Mouse (Mus musculus): ENCODE results near the gene Vps26c. TPM values are rescaled to one million over a fixed set of nuclear protein-coding genes. Genes with fewer than 3 reads are reported as not detected.

The Vps26c gene
- polyA plus RNA-seq, 1 experiment from 2014 or later = 56.6 TPM

- WGBS = 80% methylated on average over 4 of the region's 4 CpGs
- Histone ChIP-seq H3K4me1 (ENCODE audit: control insufficient read depth, insufficient read depth, low read length) (no peaks in the 10 kb centered on the region), H3K9me3 (ENCODE audit: control insufficient read depth, low read length) (no peaks in the 10 kb centered on the region), H3K27me3 (replicated peaks; ENCODE audit: control insufficient read depth, insufficient read depth, low read length) (no peaks in the 10 kb centered on the region), H3K4me2 (ENCODE audit: low read depth, low read length) (no peak overlapping the region), H3K9ac (ENCODE audit: low read depth, low read length) (no peak overlapping the region), H3K4me3 (ENCODE audit: low read depth, low read length) (no peak overlapping the region), H3K27ac (replicated peaks; ENCODE audit: low read depth, low read length) (no peak overlapping the region), H3K36me3 (ENCODE audit: control insufficient read depth, insufficient read depth, low read length) (peaks cover 99% of the 10 kb centered on the region)
- no peak for DNase-seq (ENCODE audit: low spot score)
- ATAC-seq (ENCODE audit: low read depth) = no peak
Observed at GRCm38 (mm10) chr16:94465900-94466299, 60.7 kb downstream of the Vps26c start.

DNA sequence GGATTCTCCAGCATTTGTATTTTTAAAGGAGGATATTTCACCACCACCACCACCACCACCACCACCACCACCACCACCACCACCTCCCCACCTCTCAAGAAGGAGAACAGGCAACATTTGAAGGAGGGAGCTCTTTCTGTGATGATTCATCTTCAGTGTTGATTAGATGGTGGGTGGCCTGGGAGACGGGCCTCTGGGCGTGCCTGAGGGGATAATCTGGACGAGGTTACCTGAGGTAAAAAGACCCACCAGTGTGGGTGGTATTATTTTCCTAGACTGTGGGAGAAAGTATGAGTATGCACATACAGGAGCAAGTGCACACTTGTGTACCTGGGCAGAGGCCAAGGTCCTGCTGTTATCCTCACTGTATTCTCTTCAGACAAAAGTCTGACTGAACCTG lies 62.6 kb downstream of the Vps26c start:
- no peak for ATAC-seq (ENCODE audit: low read depth)
- H3K4me1 ChIP-seq (ENCODE audit: control insufficient read depth, insufficient read depth, low read length) = no peaks in the 10 kb centered on the region
- no peaks in the 10 kb centered on the region for H3K27me3 ChIP-seq (replicated peaks; ENCODE audit: control insufficient read depth, insufficient read depth, low read length)
- DNase-seq (ENCODE audit: low spot score) = no peak
- H3K4me3 ChIP-seq (ENCODE audit: low read depth, low read length) = no peak overlapping the region
- H3K36me3 ChIP-seq (ENCODE audit: control insufficient read depth, insufficient read depth, low read length) = peaks cover 100% of the 10 kb centered on the region
- no peak overlapping the region for H3K9ac ChIP-seq (ENCODE audit: low read depth, low read length)
- no peak overlapping the region for H3K27ac ChIP-seq (replicated peaks; ENCODE audit: low read depth, low read length)
- H3K4me2 ChIP-seq (ENCODE audit: low read depth, low read length) = no peak overlapping the region
- WGBS = 83% methylated on average over 3 of the region's 3 CpGs
- H3K9me3 ChIP-seq (ENCODE audit: control insufficient read depth, low read length) = no peaks in the 10 kb centered on the region

DNA sequence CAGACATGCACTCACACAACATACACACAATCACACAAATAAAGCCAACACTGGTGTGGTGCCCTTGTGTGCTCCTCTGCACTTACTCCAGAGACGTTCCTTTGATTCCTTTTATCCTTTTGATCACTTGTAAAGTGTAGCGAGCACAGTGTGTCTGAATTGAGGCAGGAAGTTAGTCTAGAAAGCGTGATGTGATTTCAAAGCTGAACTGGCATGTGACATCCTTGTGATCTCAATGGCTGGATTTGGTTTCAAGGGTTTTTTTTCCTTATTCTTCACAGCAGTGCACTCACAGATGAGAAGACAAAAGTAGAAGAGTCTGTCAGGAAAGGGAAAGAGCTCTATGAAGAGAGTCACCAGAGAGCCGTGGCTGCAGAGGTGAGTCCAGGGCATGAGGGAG lies 72.5 kb downstream of the Vps26c start:
- Histone ChIP-seq H3K9ac (ENCODE audit: low read depth, low read length) (no peak overlapping the region), H3K27me3 (replicated peaks; ENCODE audit: control insufficient read depth, insufficient read depth, low read length) (no peaks in the 10 kb centered on the region), H3K4me2 (ENCODE audit: low read depth, low read length) (no peak overlapping the region), H3K4me3 (ENCODE audit: low read depth, low read length) (no peak overlapping the region), H3K27ac (replicated peaks; ENCODE audit: low read depth, low read length) (no peak overlapping the region), H3K4me1 (ENCODE audit: control insufficient read depth, insufficient read depth, low read length) (no peaks in the 10 kb centered on the region), H3K9me3 (ENCODE audit: control insufficient read depth, low read length) (no peaks in the 10 kb centered on the region), H3K36me3 (ENCODE audit: control insufficient read depth, insufficient read depth, low read length) (peaks cover 97% of the 10 kb centered on the region)
- DNase-seq (ENCODE audit: low spot score) = no peak
- ATAC-seq (ENCODE audit: low read depth) = no peak
- WGBS = 74% methylated on average over 4 of the region's 4 CpGs

DNA sequence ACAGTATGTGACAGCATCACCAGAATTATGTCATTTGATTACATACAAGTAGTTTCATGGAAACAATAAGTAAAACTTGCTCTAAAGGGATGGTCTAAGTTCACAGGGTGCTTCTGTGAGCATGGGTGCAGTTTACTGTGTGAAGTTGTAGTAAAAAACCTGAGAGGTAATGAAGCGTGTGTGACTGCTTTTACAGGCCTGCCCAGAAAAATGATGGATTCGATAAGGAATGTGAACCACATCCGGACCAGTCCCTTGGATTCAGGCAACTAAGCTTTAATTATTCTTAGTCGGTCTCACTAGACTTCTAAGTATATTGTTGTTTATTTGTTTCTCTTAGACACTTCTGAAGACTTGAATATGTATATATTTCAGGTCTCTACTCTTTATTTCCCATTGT lies 73.9 kb downstream of the Vps26c start:
- WGBS = 77% methylated on average over 4 of the region's 4 CpGs
- no peaks in the 10 kb centered on the region for H3K27me3 ChIP-seq (replicated peaks; ENCODE audit: control insufficient read depth, insufficient read depth, low read length)
- H3K9me3 ChIP-seq (ENCODE audit: control insufficient read depth, low read length) = no peaks in the 10 kb centered on the region
- H3K27ac ChIP-seq (replicated peaks; ENCODE audit: low read depth, low read length) = no peak overlapping the region
- H3K4me3 ChIP-seq (ENCODE audit: low read depth, low read length) = no peak overlapping the region
- no peak for ATAC-seq (ENCODE audit: low read depth)
- no peaks in the 10 kb centered on the region for H3K4me1 ChIP-seq (ENCODE audit: control insufficient read depth, insufficient read depth, low read length)
- peaks cover 97% of the 10 kb centered on the region for H3K36me3 ChIP-seq (ENCODE audit: control insufficient read depth, insufficient read depth, low read length)
- no peak overlapping the region for H3K9ac ChIP-seq (ENCODE audit: low read depth, low read length)
- H3K4me2 ChIP-seq (ENCODE audit: low read depth, low read length) = no peak overlapping the region
- DNase-seq (ENCODE audit: low spot score) = no peak

- Histone ChIP-seq H3K9ac (ENCODE audit: low read depth, low read length) (no peak overlapping the region), H3K27ac (replicated peaks; ENCODE audit: low read depth, low read length) (no peak overlapping the region), H3K4me3 (ENCODE audit: low read depth, low read length) (no peak overlapping the region), H3K27me3 (replicated peaks; ENCODE audit: control insufficient read depth, insufficient read depth, low read length) (no peaks in the 10 kb centered on the region), H3K4me1 (ENCODE audit: control insufficient read depth, insufficient read depth, low read length) (no peaks in the 10 kb centered on the region), H3K4me2 (ENCODE audit: low read depth, low read length) (no peak overlapping the region), H3K36me3 (ENCODE audit: control insufficient read depth, insufficient read depth, low read length) (peaks cover 96% of the 10 kb centered on the region), H3K9me3 (ENCODE audit: control insufficient read depth, low read length) (no peaks in the 10 kb centered on the region)
- DNase-seq (ENCODE audit: low spot score) (no peak), ATAC-seq (ENCODE audit: low read depth) (no peak)
- 85% methylated on average over 11 of the region's 11 CpGs for WGBS
Observed at GRCm38 (mm10) chr16:94451545-94452488, 74.8 kb downstream of the Vps26c start.

DNA sequence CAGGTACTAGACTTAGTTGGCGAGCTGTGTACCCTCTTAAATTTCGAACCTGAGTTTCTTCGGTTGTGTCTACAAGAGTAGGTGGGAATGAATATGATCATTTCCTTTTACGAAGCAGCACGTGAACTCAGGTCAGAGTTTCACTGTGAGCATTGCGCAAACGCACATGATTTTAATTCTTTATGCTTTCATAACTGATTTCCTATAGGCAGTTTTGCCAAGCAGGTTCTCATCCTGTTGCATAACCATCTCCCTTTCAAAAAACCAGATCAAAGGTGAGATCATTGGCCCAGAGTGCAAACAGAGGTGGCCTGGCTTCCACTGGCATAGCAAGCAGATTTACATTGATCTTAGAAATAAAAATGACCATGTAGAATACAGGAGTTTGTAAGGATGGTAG lies 77.0 kb downstream of the Vps26c start:
- ATAC-seq (ENCODE audit: low read depth) = no peak
- WGBS = 85% methylated on average over 7 of the region's 7 CpGs
- H3K4me2 ChIP-seq (ENCODE audit: low read depth, low read length) = no peak overlapping the region

DNA sequence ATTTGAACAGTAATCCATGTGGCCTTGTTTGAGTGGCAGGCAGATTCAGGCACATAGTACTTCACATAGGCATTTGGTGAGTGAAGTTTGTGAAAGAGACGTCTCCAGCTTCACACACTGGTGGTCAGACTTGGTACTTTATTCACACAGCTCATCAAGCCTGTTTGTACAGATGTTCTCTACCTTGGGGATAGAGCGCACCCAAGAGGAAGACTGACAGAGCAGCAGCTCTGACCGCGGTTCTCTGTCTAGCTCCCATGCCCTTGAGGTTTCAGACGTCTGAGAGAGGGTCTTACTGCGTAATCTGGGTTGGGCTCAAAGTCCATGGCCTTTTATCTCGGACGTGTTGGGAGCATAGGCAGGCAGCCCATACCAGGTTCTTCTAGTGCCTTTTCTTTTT lies 77.5 kb downstream of the Vps26c start:
- H3K27me3 ChIP-seq (replicated peaks; ENCODE audit: control insufficient read depth, insufficient read depth, low read length) = no peaks in the 10 kb centered on the region
- H3K4me3 ChIP-seq (ENCODE audit: low read depth, low read length) = no peak overlapping the region
- H3K4me2 ChIP-seq (ENCODE audit: low read depth, low read length) = no peak overlapping the region
- no peak for DNase-seq (ENCODE audit: low spot score)
- no peak overlapping the region for H3K9ac ChIP-seq (ENCODE audit: low read depth, low read length)
- 78% methylated on average over 8 of the region's 8 CpGs for WGBS
- H3K4me1 ChIP-seq (ENCODE audit: control insufficient read depth, insufficient read depth, low read length) = no peaks in the 10 kb centered on the region
- H3K36me3 ChIP-seq (ENCODE audit: control insufficient read depth, insufficient read depth, low read length) = peaks cover 90% of the 10 kb centered on the region
- no peak for ATAC-seq (ENCODE audit: low read depth)
- no peak overlapping the region for H3K27ac ChIP-seq (replicated peaks; ENCODE audit: low read depth, low read length)
- no peaks in the 10 kb centered on the region for H3K9me3 ChIP-seq (ENCODE audit: control insufficient read depth, low read length)

More for the DNA sequence above, 77.0 kb downstream of the Vps26c start:
- no peaks in the 10 kb centered on the region for H3K27me3 ChIP-seq (replicated peaks; ENCODE audit: control insufficient read depth, insufficient read depth, low read length)
- no peak for DNase-seq (ENCODE audit: low spot score)
- H3K9me3 ChIP-seq (ENCODE audit: control insufficient read depth, low read length) = no peaks in the 10 kb centered on the region
- no peaks in the 10 kb centered on the region for H3K4me1 ChIP-seq (ENCODE audit: control insufficient read depth, insufficient read depth, low read length)
- no peak overlapping the region for H3K9ac ChIP-seq (ENCODE audit: low read depth, low read length)
- peaks cover 91% of the 10 kb centered on the region for H3K36me3 ChIP-seq (ENCODE audit: control insufficient read depth, insufficient read depth, low read length)
- no peak overlapping the region for H3K27ac ChIP-seq (replicated peaks; ENCODE audit: low read depth, low read length)
- no peak overlapping the region for H3K4me3 ChIP-seq (ENCODE audit: low read depth, low read length)

Data from embryonic facial prominence, embryonic 14.5 days (tissue).